Mouse (Mus musculus): Measurements from ENCODE around the gene Oxnad1.
"Not testable (repeated sequence)": the region's sequence is repeated elsewhere in the genome, so short reads cannot be mapped to it uniquely, and the experiment has no call there.

The Oxnad1 gene

GRCm38 (mm10) chr14:32087584-32088248 is 2.5 kb downstream of the Oxnad1 start:
- DNase-seq (ENCODE audit: low read depth, low spot score): not testable (repeated sequence)

DNA sequence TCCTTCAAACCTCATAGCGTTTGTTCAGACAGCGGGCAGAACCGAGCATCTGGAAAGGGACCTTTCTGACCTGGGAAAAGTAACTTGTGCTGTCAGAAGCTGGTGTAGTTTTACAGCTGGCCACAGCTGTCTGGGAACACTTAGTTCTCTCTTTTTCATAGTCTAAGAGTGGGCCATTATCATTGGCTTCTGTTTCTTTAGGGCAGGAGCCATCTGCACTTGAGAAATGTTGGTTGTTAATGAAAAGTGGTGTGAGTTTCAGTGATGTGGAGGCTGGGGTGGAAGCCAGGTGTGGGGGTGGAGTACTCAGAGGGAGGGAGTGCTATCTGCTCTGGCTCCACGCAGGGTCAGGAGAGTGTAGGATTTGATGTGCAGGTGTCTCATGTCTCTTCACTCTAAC is 6.0 kb downstream of the Oxnad1 start:
- no peak for DNase-seq (ENCODE audit: low read depth, low spot score)

DNA sequence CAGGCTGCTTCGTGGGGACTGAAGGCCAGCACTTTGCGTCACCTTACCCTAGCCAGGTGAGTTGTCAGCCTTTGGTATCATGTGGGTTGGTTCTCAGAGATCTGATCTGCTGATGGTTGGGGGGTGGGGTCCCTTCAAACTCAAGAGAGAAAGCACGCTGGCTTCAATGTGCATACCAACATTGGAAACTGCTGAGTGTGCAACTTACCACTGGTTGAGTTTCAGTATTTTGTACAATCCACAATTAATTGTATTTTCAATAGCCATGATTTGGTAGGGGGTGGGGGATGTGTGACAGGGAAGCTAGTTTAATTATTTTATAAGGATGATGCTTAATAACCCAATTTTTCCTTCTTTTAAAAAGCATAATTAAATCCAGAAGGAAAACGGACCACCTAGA is 6.5 kb downstream of the Oxnad1 start:
- no peak for DNase-seq (ENCODE audit: low read depth, low spot score)

DNA sequence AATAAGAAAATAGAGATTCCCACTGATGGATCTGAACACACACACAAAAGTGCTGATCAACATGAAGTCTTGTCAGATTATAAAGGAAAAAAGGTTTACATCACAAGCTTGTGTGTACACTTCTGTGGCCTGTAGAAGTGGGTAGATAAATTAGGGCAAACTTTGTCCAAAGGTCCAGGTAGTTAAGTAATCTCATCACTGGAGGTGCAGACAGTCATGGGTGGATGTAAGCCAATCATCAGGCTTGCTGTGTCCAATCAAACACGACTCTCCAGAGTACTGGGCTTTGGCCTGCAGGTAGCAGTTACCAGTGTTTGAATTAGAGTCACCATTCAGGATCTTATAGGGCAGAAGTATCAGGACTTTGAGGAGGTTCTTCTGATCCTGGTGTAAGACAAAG is 7.8 kb downstream of the Oxnad1 start:
- DNase-seq (ENCODE audit: low read depth, low spot score): no peak

DNA sequence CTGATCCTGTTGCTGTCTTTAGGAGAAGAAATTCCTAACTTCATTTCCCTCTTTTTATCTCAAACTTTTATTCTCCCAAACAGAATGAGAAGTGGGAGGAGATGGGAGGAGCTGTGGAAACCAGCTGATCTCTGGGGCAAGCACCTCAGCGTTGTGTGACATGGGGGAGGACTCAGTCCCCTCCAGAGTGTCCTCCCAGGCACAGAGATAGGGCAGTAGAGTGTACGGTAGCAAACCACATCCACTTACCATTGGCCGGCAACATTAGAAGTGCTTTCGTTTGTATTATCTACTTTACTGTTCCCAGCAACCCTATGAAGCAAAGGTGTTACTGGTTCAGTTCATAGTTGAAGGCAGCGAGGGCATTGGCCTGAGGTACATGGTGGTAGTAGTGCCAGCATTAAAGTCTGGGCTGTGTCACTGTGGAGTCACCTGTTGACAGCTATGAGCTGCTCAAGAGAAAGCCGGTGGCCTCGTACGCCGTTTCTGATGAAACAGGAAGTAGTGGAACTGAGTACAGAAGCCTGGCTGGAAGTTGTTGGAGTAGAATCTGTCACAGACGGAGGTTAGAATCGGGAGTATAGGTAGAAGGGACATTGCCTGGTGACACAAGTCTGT is 8.4 kb downstream of the Oxnad1 start:
- DNase-seq (ENCODE audit: low read depth, low spot score): no peak

DNA sequence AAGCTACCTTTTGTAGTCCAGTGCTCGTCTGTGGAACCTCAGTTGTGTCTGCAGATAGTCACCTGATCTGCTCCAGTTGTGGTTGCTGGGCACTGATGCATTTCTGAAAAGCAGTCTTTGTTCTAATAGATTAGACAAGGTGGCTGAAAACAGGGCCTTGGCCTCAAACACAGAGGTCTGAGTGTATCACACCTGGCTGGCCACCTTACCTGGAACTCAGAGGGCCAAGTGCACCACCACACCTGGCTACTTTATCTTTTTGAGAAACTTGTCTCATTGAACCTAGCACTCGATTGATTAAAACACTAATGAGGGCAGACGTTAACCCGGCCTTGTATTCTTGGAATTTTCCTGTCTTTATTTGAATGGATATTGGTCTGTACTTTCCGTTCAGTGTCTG is 10.5 kb downstream of the Oxnad1 start:
- DNase-seq (ENCODE audit: low read depth, low spot score): no peak

- no peak for DNase-seq (ENCODE audit: low read depth, low spot score)
These were observed 11.6 kb downstream of the Oxnad1 start for GRCm38 (mm10) chr14:32096740-32097139.

DNA sequence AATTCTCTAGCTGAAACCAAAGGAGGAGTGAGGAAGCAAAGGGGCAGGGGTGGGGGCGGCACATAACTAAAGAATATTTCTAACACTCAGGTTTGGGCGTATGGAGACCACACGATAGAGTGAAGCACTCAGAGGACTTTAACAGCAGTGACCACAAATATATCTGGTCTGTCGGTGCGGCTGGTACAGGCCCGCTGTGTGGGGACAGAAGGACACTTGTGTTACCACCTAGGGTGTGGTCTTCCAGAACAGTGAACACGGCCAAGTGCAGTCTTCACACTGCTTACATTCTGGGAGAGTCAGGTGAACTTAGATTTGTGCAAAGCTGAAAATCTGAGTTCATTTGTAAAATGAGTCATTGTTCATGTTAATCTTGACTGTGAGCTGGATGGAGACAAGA is 12.5 kb downstream of the Oxnad1 start:
- DNase-seq (ENCODE audit: low read depth, low spot score): no peak

- DNase-seq (ENCODE audit: low read depth, low spot score): no peak
These were observed 13.8 kb downstream of the Oxnad1 start for GRCm38 (mm10) chr14:32098951-32099350.

DNA sequence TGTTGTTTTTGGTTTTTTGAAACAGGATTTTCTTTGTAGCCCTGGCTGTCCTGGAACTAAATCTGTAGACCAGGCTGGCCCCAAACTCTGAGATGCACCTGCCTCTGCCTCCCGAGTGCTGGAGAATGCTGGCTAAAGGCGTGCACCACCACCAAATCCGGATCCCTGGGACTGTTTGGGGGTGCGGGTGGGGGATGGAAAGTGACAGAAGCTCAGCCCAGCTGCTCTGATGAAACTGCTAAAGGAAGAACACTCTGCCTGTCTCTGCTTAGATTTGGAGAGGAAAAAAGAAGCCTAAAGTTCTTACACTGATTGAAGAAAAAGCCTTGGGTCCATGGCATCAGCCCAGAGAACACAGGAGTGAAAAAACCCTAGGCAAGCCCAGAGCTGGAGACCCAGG is 18.4 kb downstream of the Oxnad1 start:
- DNase-seq (ENCODE audit: low read depth, low spot score): no peak

- DNase-seq (ENCODE audit: low read depth, low spot score): no peak
These were observed 20.5 kb downstream of the Oxnad1 start for GRCm38 (mm10) chr14:32105663-32106062.

DNA sequence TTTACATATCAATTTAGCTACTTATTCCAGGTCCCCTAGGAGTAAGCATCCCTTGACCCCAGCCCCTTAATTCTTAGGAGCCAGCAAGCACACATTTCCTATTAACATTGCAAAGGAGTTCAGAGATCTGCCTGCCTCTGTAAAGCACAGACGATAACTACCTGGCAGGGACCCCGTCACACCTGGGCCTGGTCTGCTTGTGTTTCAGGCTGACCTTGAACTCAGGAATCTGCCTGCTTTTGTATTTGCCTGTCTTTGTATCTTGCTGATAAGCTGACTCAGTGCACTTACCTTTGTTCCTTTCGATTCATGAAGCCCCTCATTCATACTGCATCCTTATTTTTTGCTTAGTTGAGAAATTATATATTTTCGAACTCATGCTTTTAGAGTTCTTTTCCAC is 21.7 kb downstream of the Oxnad1 start:
- no peak for DNase-seq (ENCODE audit: low read depth, low spot score)

GRCm38 (mm10) chr14:32112124-32112523 is 26.9 kb downstream of the Oxnad1 start:
- not testable (repeated sequence) for DNase-seq (ENCODE audit: low read depth, low spot score)

GRCm38 (mm10) chr14:32120940-32121919 is 36.1 kb downstream of the Oxnad1 start:
- DNase-seq (ENCODE audit: low read depth, low spot score): no peak

DNA sequence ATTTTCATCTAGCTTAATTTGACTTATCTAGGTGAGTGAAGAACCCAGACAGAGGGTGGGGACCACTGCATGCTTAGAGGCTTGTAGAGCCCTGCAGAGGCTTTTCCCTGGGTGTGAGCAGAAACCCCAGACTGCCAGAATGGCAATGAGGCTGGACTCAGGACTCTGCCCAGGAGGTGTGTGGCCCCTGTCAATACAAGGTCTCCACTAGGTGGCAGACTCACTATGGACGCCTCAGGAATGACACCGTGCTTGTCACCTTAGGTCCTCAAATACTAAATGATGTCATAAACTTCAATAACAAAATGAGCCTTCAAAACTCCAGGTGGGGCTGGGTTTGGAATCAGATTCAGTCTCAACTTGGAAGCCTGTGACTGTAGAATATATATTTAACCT is 36.7 kb downstream of the Oxnad1 start:
- DNase-seq (ENCODE audit: low read depth, low spot score): peak; percentile 8

DNA sequence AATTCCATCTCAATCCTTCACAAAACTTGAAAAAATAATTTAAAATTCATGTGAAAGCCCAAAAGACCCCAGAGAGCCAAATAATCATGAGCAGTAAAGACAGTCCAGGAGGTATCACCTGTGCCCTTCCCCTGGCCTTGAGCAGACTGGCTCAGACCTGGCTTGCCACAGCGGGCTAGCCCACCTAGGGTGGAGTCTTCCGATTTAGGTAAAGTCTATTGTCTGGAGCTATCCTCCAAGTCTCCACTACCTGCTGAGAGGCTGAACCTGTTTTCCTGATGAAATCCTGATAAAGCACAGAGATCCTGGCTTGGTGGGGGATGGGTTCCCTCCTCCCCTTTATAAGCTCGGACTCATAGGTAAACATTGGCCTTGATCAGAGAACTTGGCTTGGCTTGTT is 39.1 kb downstream of the Oxnad1 start:
- DNase-seq (ENCODE audit: low read depth, low spot score): no peak

DNA sequence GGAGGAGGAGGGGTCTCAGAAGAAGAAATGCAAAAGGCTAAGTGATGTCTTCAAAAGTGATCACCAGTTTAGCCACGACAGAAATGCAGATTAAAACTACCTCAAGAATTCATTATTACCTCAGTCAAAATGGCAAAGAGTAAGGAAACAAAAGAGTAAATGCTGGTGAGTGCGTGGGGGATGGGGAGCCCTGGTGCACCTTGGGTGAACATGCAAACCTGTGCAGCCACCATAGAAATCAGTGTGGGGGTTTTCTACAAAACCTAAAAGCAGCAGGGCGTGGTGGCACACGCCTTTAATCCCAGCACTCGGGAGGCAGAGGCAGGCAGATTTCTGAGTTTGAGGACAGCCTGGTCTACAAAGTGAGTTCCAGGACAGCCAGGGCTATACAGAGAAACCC is 40.1 kb downstream of the Oxnad1 start:
- DNase-seq (ENCODE audit: low read depth, low spot score): not testable (repeated sequence)

DNA sequence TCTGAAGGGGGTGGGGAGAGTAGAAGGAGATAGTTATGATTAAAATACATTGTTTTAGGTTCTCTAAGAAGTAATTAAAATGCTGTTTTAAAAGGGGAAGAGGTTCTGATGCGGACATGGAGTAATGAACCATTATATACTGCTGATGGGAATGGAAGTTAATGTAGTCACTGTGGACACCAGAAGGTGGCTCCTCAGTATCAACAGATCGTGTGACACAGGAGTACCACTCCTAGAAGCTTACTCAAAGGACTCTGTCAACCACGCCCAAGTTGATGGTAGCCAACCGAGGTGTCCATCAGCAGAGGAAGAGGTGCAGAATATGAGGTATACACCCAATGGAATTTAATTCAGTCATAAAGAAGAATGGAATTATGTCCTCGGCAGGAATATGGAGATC is 43.2 kb downstream of the Oxnad1 start:
- DNase-seq (ENCODE audit: low read depth, low spot score): no peak

- no peak for DNase-seq (ENCODE audit: low read depth, low spot score)
These were observed 46.7 kb downstream of the Oxnad1 start for GRCm38 (mm10) chr14:32131836-32132235.

DNA sequence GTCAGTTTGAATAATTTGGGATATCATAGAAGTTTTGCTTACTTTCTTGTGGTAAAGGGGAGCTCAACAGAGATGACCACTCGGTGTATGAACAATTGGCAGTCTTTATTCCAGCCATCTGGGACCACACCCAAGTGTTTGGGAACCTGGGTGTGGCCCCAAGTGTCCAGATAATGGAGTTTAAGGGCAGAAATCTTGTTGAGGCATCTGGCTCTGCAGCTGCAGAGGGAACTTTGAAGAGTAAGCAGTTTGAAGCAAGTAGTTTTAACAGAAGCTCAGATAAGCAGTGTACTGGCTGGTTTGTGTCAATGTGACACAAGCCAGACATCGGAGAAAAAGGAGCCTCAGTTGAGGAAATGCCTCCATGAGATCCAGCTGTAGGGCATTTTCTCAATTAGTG is 49.1 kb downstream of the Oxnad1 start:
- no peak for DNase-seq (ENCODE audit: low read depth, low spot score)

GRCm38 (mm10) chr14:32136467-32136866 is 51.3 kb downstream of the Oxnad1 start:
- not testable (repeated sequence) for DNase-seq (ENCODE audit: low read depth, low spot score)

GRCm38 (mm10) chr14:32140359-32140965 is 55.3 kb downstream of the Oxnad1 start:
- no peak for DNase-seq (ENCODE audit: low read depth, low spot score)

Data from retina, adult 2 months (tissue).